Mouse (Mus musculus) heart, embryonic 16.5 days (tissue): Measurements from ENCODE around the gene Mgat5. TPM values are rescaled to one million over a fixed set of nuclear protein-coding genes. Genes with fewer than 3 reads are reported as not detected.

Source experiments
- ATAC-seq: fragments of 200-750 bp; cut with Nextera tagmentation; replicated peaks from 2 replicates; pipeline ENCODE4 v1.8.0; 2017; ENCODE audit warnings: moderate number of reproducible peaks; ENCODE audit not compliant: insufficient read depth, low FRiP score; ENCODE audit errors: extremely low read depth
- H3K27ac ChIP-seq: fragments of 300-500 bp; sonication (generic); 2 replicates; pipeline ENCODE4 v1.5.1; 2014; ENCODE audit warnings: mild to moderate bottlenecking, low read length, control low read depth, moderate library complexity
- H3K27me3 ChIP-seq: fragments of 300-500 bp; sonication (generic); 2 replicates; pipeline ENCODE4 v1.6.1; 2014; ENCODE audit warnings: low read length, mixed read lengths; ENCODE audit not compliant: control insufficient read depth, insufficient read depth
- H3K36me3 ChIP-seq: fragments of 300-500 bp; sonication (generic); 2 replicates; pipeline ENCODE4 v1.6.1; 2014; ENCODE audit not compliant: control insufficient read depth, insufficient read depth
- H3K4me1 ChIP-seq: fragments of 300-500 bp; sonication (generic); 2 replicates; pipeline ENCODE4 v1.6.1; 2014; ENCODE audit warnings: low read length, mixed read lengths; ENCODE audit not compliant: control insufficient read depth, insufficient read depth
- H3K4me2 ChIP-seq: fragments of 300-500 bp; sonication (generic); 2 replicates; pipeline ENCODE4 v1.6.1; 2014; ENCODE audit warnings: low read depth, mild to moderate bottlenecking, control low read depth, low read length
- H3K4me3 ChIP-seq: fragments of 300-500 bp; sonication (generic); 2 replicates; pipeline ENCODE4 v1.5.1; 2014; ENCODE audit warnings: mild to moderate bottlenecking, control low read depth, low read length
- H3K9ac ChIP-seq: fragments of 300-500 bp; sonication (generic); 2 replicates; pipeline ENCODE4 v1.6.1; 2014; ENCODE audit warnings: low read length, control low read depth
- H3K9me3 ChIP-seq: fragments of 300-500 bp; sonication (generic); replicated peaks from 2 replicates; pipeline ENCODE4 v1.6.1; 2016; ENCODE audit warnings: low read length; ENCODE audit not compliant: control insufficient read depth
- WGBS: fragments of 180-500 bp; shearing (Covaris S2); extraction: QIAGEN DNeasy Blood & Tissue Kit; methylation state at CpG from one replicate; pipeline ENCODE4 v1.1.7; 2014; 5-methylcytosine and 5-hydroxymethylcytosine counted together
- polyA plus RNA-seq: library from polyadenylated mRNA; unstranded; fragments of >200 nt; fragmentation: Nextera tagmentation; extraction: Ambion mirVana; gene quantifications from 2 replicates; pipeline ENCODE4 v1.2.1, GENCODE M21; 2015

Mgat5 gene
- polyA plus RNA-seq, 1 experiment from 2014 or later: 5.1 TPM

GRCm38 (mm10) chr1:127400198-127400597, 195.4 kb downstream of the Mgat5 start:
- no peak overlapping the region for H3K27ac ChIP-seq
- WGBS: 79% methylated on average over 2 of the region's 2 CpGs
- H3K4me2 ChIP-seq: no peak overlapping the region
- H3K9ac ChIP-seq: no peak overlapping the region
- ATAC-seq: no peak
- H3K9me3 ChIP-seq: no peaks in the 10 kb centered on the region
- no peaks in the 10 kb centered on the region for H3K27me3 ChIP-seq
- no peak overlapping the region for H3K4me3 ChIP-seq
- H3K4me1 ChIP-seq: no peaks in the 10 kb centered on the region; the same call in 1 of the 2 replicates
- H3K36me3 ChIP-seq: 0 out of 2 replicates have a peak, but pooled peaks cover 4% of the 10 kb centered on the region

GRCm38 (mm10) chr1:127400666-127401065, 195.9 kb downstream of the Mgat5 start:
- ATAC-seq: no peak
- Histone ChIP-seq H3K36me3 (0 out of 2 replicates have a peak, but pooled peaks cover 4% of the 10 kb centered on the region), H3K27ac (no peak overlapping the region), H3K4me2 (no peak overlapping the region), H3K9ac (no peak overlapping the region), H3K4me1 (no peaks in the 10 kb centered on the region; the same call in 1 of the 2 replicates), H3K27me3 (no peaks in the 10 kb centered on the region), H3K4me3 (no peak overlapping the region), H3K9me3 (no peaks in the 10 kb centered on the region)
- WGBS: 77% methylated on average over 6 of the region's 6 CpGs

GRCm38 (mm10) chr1:127404655-127405054, 199.8 kb downstream of the Mgat5 start:
- Histone ChIP-seq H3K4me3 (no peak overlapping the region), H3K27ac (no peak overlapping the region), H3K9ac (no peak overlapping the region), H3K36me3 (0 out of 2 replicates have a peak, but pooled peaks cover 4% of the 10 kb centered on the region), H3K9me3 (no peaks in the 10 kb centered on the region), H3K27me3 (no peaks in the 10 kb centered on the region), H3K4me1 (peaks cover 14% of the 10 kb centered on the region), H3K4me2 (no peak overlapping the region)
- ATAC-seq: no peak
- 57% methylated on average over 3 of the region's 3 CpGs for WGBS

- no peaks in the 10 kb centered on the region for H3K27me3 ChIP-seq
- peaks cover 19% of the 10 kb centered on the region for H3K4me1 ChIP-seq
- no peak overlapping the region for H3K4me3 ChIP-seq
- H3K9ac ChIP-seq: no peak overlapping the region
- H3K9me3 ChIP-seq: no peaks in the 10 kb centered on the region
- 50% methylated on average over 2 of the region's 2 CpGs for WGBS
- peaks cover 10% of the 10 kb centered on the region; the same call in 1 of the 2 replicates for H3K36me3 ChIP-seq
- H3K4me2 ChIP-seq: no peak overlapping the region
- peak; percentile 66; the same call in 1 of the 2 replicates for ATAC-seq
- peak overlapping the region; percentile 82 for H3K27ac ChIP-seq
Measured at GRCm38 (mm10) chr1:127408957-127409423, 204.2 kb downstream of the Mgat5 start.

GRCm38 (mm10) chr1:127409512-127409911, 204.7 kb downstream of the Mgat5 start:
- peaks cover 10% of the 10 kb centered on the region; the same call in 1 of the 2 replicates for H3K36me3 ChIP-seq
- no peaks in the 10 kb centered on the region for H3K9me3 ChIP-seq
- 45% methylated on average over 5 of the region's 5 CpGs for WGBS
- no peak overlapping the region for H3K9ac ChIP-seq
- no peaks in the 10 kb centered on the region for H3K27me3 ChIP-seq
- peak; percentile 73 for ATAC-seq
- peaks cover 21% of the 10 kb centered on the region for H3K4me1 ChIP-seq
- H3K4me3 ChIP-seq: no peak overlapping the region
- no peak overlapping the region for H3K4me2 ChIP-seq
- H3K27ac ChIP-seq: peak overlapping the region; percentile 82

GRCm38 (mm10) chr1:127414500-127414899, 209.7 kb downstream of the Mgat5 start:
- H3K4me2 ChIP-seq: no peak overlapping the region
- peak overlapping the region; percentile 8 for H3K27ac ChIP-seq
- H3K9me3 ChIP-seq: no peaks in the 10 kb centered on the region
- WGBS: 81% methylated on average over 7 of the region's 7 CpGs
- no peaks in the 10 kb centered on the region for H3K27me3 ChIP-seq
- no peak overlapping the region for H3K4me3 ChIP-seq
- H3K4me1 ChIP-seq: peaks cover 18% of the 10 kb centered on the region
- H3K9ac ChIP-seq: no peak overlapping the region
- no peak for ATAC-seq
- peaks cover 19% of the 10 kb centered on the region for H3K36me3 ChIP-seq

- H3K27me3 ChIP-seq: no peaks in the 10 kb centered on the region
- ATAC-seq: peak; percentile 75; the same call in 1 of the 2 replicates
- no peak overlapping the region for H3K9ac ChIP-seq
- H3K4me2 ChIP-seq: no peak overlapping the region
- H3K36me3 ChIP-seq: peaks cover 19% of the 10 kb centered on the region
- H3K27ac ChIP-seq: peak overlapping the region; percentile 65
- H3K4me1 ChIP-seq: peaks cover 19% of the 10 kb centered on the region
- WGBS: 59% methylated on average over 1 of the region's 1 CpGs
- no peaks in the 10 kb centered on the region for H3K9me3 ChIP-seq
- no peak overlapping the region for H3K4me3 ChIP-seq
Measured at GRCm38 (mm10) chr1:127415896-127416295, 211.1 kb downstream of the Mgat5 start.

GRCm38 (mm10) chr1:127416971-127417370, 212.2 kb downstream of the Mgat5 start:
- H3K27ac ChIP-seq: no peak overlapping the region
- peaks cover 19% of the 10 kb centered on the region for H3K4me1 ChIP-seq
- H3K4me2 ChIP-seq: no peak overlapping the region
- no peaks in the 10 kb centered on the region for H3K27me3 ChIP-seq
- no peak for ATAC-seq
- H3K9me3 ChIP-seq: no peaks in the 10 kb centered on the region
- H3K9ac ChIP-seq: no peak overlapping the region
- 84% methylated on average over 1 of the region's 1 CpGs for WGBS
- H3K36me3 ChIP-seq: peaks cover 19% of the 10 kb centered on the region
- no peak overlapping the region for H3K4me3 ChIP-seq

- ATAC-seq: no peak
- Histone ChIP-seq H3K9ac (no peak overlapping the region), H3K27ac (no peak overlapping the region), H3K4me3 (no peak overlapping the region), H3K9me3 (no peaks in the 10 kb centered on the region), H3K4me1 (peaks cover 18% of the 10 kb centered on the region), H3K4me2 (no peak overlapping the region), H3K27me3 (no peaks in the 10 kb centered on the region), H3K36me3 (peaks cover 9% of the 10 kb centered on the region; the same call in 1 of the 2 replicates)
- WGBS: 67% methylated on average over 4 of the region's 4 CpGs
Measured at GRCm38 (mm10) chr1:127418916-127419575, 214.2 kb downstream of the Mgat5 start.
